Mouse (Mus musculus) erythroblast, embryonic 14.5 days (primary cell): ENCODE data around the gene Mgat5b. TPM values are rescaled to one million over a fixed set of nuclear protein-coding genes. Genes with fewer than 3 reads are reported as not detected.

ENCODE experiments used
- H3K27me3 ChIP-seq: 2 replicates; pipeline ENCODE4 v1.6.1; 2012; ENCODE audit warnings: inconsistent platforms; ENCODE audit not compliant: control insufficient read depth
- H3K36me3 ChIP-seq: 2 replicates; pipeline ENCODE4 v1.6.1; 2012; ENCODE audit warnings: mild to moderate bottlenecking, inconsistent platforms; ENCODE audit not compliant: control insufficient read depth
- H3K4me1 ChIP-seq: 2 replicates; pipeline ENCODE4 v1.6.1; 2012; ENCODE audit warnings: inconsistent platforms; ENCODE audit not compliant: control insufficient read depth
- H3K4me3 ChIP-seq: replicated peaks from 2 replicates; pipeline ENCODE3; 2012; ENCODE audit warnings: moderate library complexity, mild to moderate bottlenecking, inconsistent platforms
- H3K9me3 ChIP-seq: 2 replicates; pipeline ENCODE4 v1.6.1; 2012; ENCODE audit warnings: low read length, inconsistent platforms, mixed read lengths; ENCODE audit not compliant: control insufficient read depth
- GATA1 ChIP-seq: IDR thresholded peaks from 2 replicates; pipeline ENCODE4 v1.6.1; 2012; ENCODE audit warnings: low read length, inconsistent platforms, mixed read lengths
- TAL1 ChIP-seq: IDR thresholded peaks from 3 replicates; pipeline ENCODE4 v1.6.1; 2012; ENCODE audit warnings: low read length, inconsistent platforms, mixed read lengths
- polyA plus RNA-seq: library from polyadenylated mRNA; stranded (reverse); fragments of >175 nt; gene quantifications from 2 replicates; pipeline ENCODE4 v1.2.3, GENCODE M21; 2012

Gene Mgat5b
- polyA plus RNA-seq, 1 experiment = not detected

GRCm38 (mm10) chr11:116913573-116913972 is 5.1 kb upstream of the Mgat5b start:
- no peak overlapping the region for H3K4me3 ChIP-seq
- H3K9me3 ChIP-seq = no peaks in the 10 kb centered on the region
- peaks cover 31% of the 10 kb centered on the region for H3K27me3 ChIP-seq
- H3K4me1 ChIP-seq = no peaks in the 10 kb centered on the region; the same call in 1 of the 2 replicates
- TF ChIP-seq TAL1 (no peak), GATA1 (no peak)
- no peaks in the 10 kb centered on the region for H3K36me3 ChIP-seq

- no peaks in the 10 kb centered on the region; the same call in 1 of the 2 replicates for H3K4me1 ChIP-seq
- no peak overlapping the region for H3K4me3 ChIP-seq
- no peaks in the 10 kb centered on the region; the same call in 1 of the 2 replicates for H3K9me3 ChIP-seq
- H3K27me3 ChIP-seq = peaks cover 39% of the 10 kb centered on the region
- TF ChIP-seq TAL1 (no peak), GATA1 (no peak)
- H3K36me3 ChIP-seq = no peaks in the 10 kb centered on the region
Observed at GRCm38 (mm10) chr11:116914267-116914885, 4.3 kb upstream of the Mgat5b start.

- Histone ChIP-seq H3K4me3 (no peak overlapping the region), H3K4me1 (no peaks in the 10 kb centered on the region; the same call in 1 of the 2 replicates), H3K9me3 (no peaks in the 10 kb centered on the region; the same call in 1 of the 2 replicates), H3K27me3 (peaks cover 47% of the 10 kb centered on the region), H3K36me3 (no peaks in the 10 kb centered on the region)
- no peak for TF ChIP-seq TAL1
- no peak for TF ChIP-seq GATA1
Observed at GRCm38 (mm10) chr11:116915241-116915640, 3.4 kb upstream of the Mgat5b start.

GRCm38 (mm10) chr11:116917361-116917760 is 1.3 kb upstream of the Mgat5b start:
- peaks cover 65% of the 10 kb centered on the region for H3K27me3 ChIP-seq
- TF ChIP-seq GATA1 (no peak), TAL1 (no peak)
- H3K4me3 ChIP-seq = no peak overlapping the region
- no peaks in the 10 kb centered on the region; the same call in 1 of the 2 replicates for H3K9me3 ChIP-seq
- H3K4me1 ChIP-seq = no peaks in the 10 kb centered on the region; the same call in 1 of the 2 replicates
- H3K36me3 ChIP-seq = no peaks in the 10 kb centered on the region

GRCm38 (mm10) chr11:116919186-116920020 is 740 bp downstream of the Mgat5b start:
- Histone ChIP-seq H3K27me3 (peaks cover 76% of the 10 kb centered on the region), H3K36me3 (no peaks in the 10 kb centered on the region), H3K4me1 (no peaks in the 10 kb centered on the region; the same call in 1 of the 2 replicates), H3K4me3 (no peak overlapping the region), H3K9me3 (no peaks in the 10 kb centered on the region; the same call in 1 of the 2 replicates)
- TF ChIP-seq GATA1 = no peak
- no peak for TF ChIP-seq TAL1

GRCm38 (mm10) chr11:116920746-116921145 is 2.1 kb downstream of the Mgat5b start:
- H3K9me3 ChIP-seq = no peaks in the 10 kb centered on the region; the same call in 1 of the 2 replicates
- no peak overlapping the region for H3K4me3 ChIP-seq
- no peak for TF ChIP-seq TAL1
- no peak for TF ChIP-seq GATA1
- peaks cover 78% of the 10 kb centered on the region for H3K27me3 ChIP-seq
- no peaks in the 10 kb centered on the region for H3K36me3 ChIP-seq
- H3K4me1 ChIP-seq = no peaks in the 10 kb centered on the region; the same call in 1 of the 2 replicates

GRCm38 (mm10) chr11:116922058-116922457 is 3.4 kb downstream of the Mgat5b start:
- Histone ChIP-seq H3K4me3 (no peak overlapping the region), H3K36me3 (no peaks in the 10 kb centered on the region), H3K27me3 (peaks cover 65% of the 10 kb centered on the region), H3K4me1 (no peaks in the 10 kb centered on the region; the same call in 1 of the 2 replicates), H3K9me3 (no peaks in the 10 kb centered on the region; the same call in 1 of the 2 replicates)
- TF ChIP-seq TAL1 = no peak
- no peak for TF ChIP-seq GATA1

- no peaks in the 10 kb centered on the region for H3K36me3 ChIP-seq
- H3K4me1 ChIP-seq = no peaks in the 10 kb centered on the region
- H3K27me3 ChIP-seq = peaks cover 11% of the 10 kb centered on the region
- no peak overlapping the region for H3K4me3 ChIP-seq
- H3K9me3 ChIP-seq = no peaks in the 10 kb centered on the region
- no peak for TF ChIP-seq GATA1
- TF ChIP-seq TAL1 = no peak
Observed at GRCm38 (mm10) chr11:116928031-116928430, 9.4 kb downstream of the Mgat5b start.

GRCm38 (mm10) chr11:116934862-116935261 is 16.2 kb downstream of the Mgat5b start:
- no peaks in the 10 kb centered on the region for H3K36me3 ChIP-seq
- no peak overlapping the region for H3K4me3 ChIP-seq
- no peaks in the 10 kb centered on the region for H3K9me3 ChIP-seq
- TF ChIP-seq GATA1 (no peak), TAL1 (no peak)
- peaks cover 11% of the 10 kb centered on the region for H3K27me3 ChIP-seq
- H3K4me1 ChIP-seq = no peaks in the 10 kb centered on the region
